ENCODE assay signal across 8 mouse cellular contexts in the genomic region with DNA sequence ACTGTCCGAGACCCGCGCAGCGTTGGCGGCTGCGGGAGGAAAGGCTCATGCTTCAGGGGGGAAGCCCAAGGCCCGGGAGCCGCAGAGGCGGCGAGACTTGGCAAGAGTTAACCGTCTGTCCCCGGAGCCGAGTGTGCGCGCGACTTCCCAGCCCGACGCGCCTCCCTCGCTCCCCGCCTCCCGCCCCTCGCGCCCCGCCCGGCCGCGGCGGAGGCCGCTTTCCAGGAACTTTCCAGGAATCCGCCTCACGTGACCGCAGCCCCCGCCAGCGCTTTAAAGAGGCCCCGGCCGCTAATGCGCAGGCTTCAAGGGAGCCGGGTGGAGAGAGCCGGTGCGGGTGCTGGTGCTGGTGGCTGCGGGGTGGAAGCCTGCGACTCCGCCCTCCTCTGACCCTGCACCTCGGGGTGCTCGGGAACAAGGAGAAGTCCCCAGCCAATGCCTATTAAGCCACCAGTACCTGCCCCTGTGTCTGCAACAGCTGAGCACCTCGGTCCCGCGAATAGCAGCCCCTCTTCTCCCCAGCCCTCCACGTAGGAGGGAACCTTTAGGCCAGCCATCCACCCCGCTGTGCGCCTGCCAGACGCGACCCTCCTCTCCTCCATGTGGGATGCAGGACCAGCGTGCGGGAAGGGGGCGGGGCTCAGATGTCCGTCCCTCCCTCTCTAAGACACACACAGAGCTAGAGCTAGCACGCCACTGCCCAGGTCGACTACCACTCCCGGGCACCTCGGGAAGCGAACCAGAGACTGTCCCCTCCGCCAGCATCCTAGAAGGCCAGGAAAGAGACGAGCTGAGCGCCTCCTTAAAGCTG. TPM values are rescaled to one million over a fixed set of nuclear protein-coding genes. Genes with fewer than 3 reads are reported as not detected.
DNase-seq lines count a peak whose midpoint lies in the region; ATAC-seq and TF ChIP-seq lines count a peak whose summit lies in the region.

TSS of gene Socs2 (minus strand) at position 496 of the 811 bp plus-strand sequence.

- H3K4me2 ChIP-seq in lung, embryonic 14.5 days: peak within 1 kb of the TSS; percentile 96

- H3K4me3 ChIP-seq in lung, embryonic 14.5 days (ENCODE audit: low read depth, low read length): peak within 1 kb of the TSS; percentile 74
- H3K4me3 ChIP-seq in thymus, adult 2 months (ENCODE audit: control insufficient read depth, insufficient read depth, low read length): peak within 1 kb of the TSS; percentile 48

- TF ChIP-seq CTCF in lung, embryonic 14.5 days (IDR thresholded peaks at IDR 0.05; ENCODE audit: low read depth): no peak
- no peak for TF ChIP-seq CTCF in thymus, adult 2 months (IDR thresholded peaks at IDR 0.05; ENCODE audit: borderline replicate concordance, control insufficient read depth, extremely low read depth, insufficient read depth, low read length, poor library complexity)

- peak; percentile 81 for DNase-seq in MEL-GATA-1-ER (ENCODE audit: extremely low read depth, low read depth)
- DNase-seq in cerebellum, adult 18-20 months: peak; percentile 67 to 73
- DNase-seq in forelimb bud, embryonic 11.5 days (ENCODE audit: low read depth, low spot score): peak; percentile 92
- DNase-seq in heart, postnatal 4 days: peak; percentile 97
- DNase-seq in layer of hippocampus, adult 8-10 months (ENCODE audit: low spot score in 2 of 2): peak; percentile 64 to 81
- DNase-seq in lung, embryonic 14.5 days: peak; percentile 98
- peak; percentile 95 for DNase-seq in ovary, adult 18-20 months (ENCODE audit: low spot score)
- peak; percentile 42 for DNase-seq in thymus, adult 2 months

- H3K27ac ChIP-seq in lung, embryonic 14.5 days (ENCODE audit: low read depth): peak within 1 kb of the TSS; percentile 93
- H3K27ac ChIP-seq in thymus, adult 2 months (ENCODE audit: control insufficient read depth, insufficient read depth, low read length): no peak within 1 kb of the TSS

- H3K4me1 ChIP-seq in lung, embryonic 14.5 days (ENCODE audit: insufficient read depth): no peaks in the 10 kb centered on the region
- peaks cover 28% of the 10 kb centered on the region for H3K4me1 ChIP-seq in thymus, adult 2 months (replicated peaks; ENCODE audit: control insufficient read depth, insufficient read depth, low read length)

- peak within 1 kb of the TSS; percentile 85 for H3K9ac ChIP-seq in lung, embryonic 14.5 days

- peaks cover 4% of the 10 kb centered on the region for H3K36me3 ChIP-seq in lung, embryonic 14.5 days (ENCODE audit: insufficient read depth)
- H3K36me3 ChIP-seq in thymus, adult 2 months (ENCODE audit: control insufficient read depth, insufficient read depth, low read length): no peaks in the 10 kb centered on the region

- H3K27me3 ChIP-seq in lung, embryonic 14.5 days (ENCODE audit: insufficient read depth, low read length): no peaks in the 10 kb centered on the region
- H3K27me3 ChIP-seq in thymus, adult 2 months (ENCODE audit: control insufficient read depth, insufficient read depth, low read length): peaks cover 23% of the 10 kb centered on the region

- under 1% methylated on average over 62 of the region's 66 CpGs for WGBS in lung, embryonic 14.5 days
- under 1% methylated on average over 66 of the region's 66 CpGs for WGBS in thymus, adult 2 months

- no peak for TF ChIP-seq POLR2A in thymus, adult 2 months (IDR thresholded peaks at IDR 0.05; ENCODE audit: control insufficient read depth, extremely low read depth, insufficient read depth, low read length, poor library complexity)

- peak; percentile 84 for ATAC-seq in lung, embryonic 14.5 days (ENCODE audit: insufficient read depth)

- H3K9me3 ChIP-seq in lung, embryonic 14.5 days (ENCODE audit: low read depth, low read length): no peaks in the 10 kb centered on the region

RNA-seq across cellular contexts. Expression of gene Socs2, which starts in this region (rescaled TPM):
- total RNA-seq in heart, postnatal 4 days (2021): 100 to 1,000 TPM; 114 to 125 TPM
- 10 to 100 TPM; 32.4 to 40.8 (median 38.9) TPM for total RNA-seq in layer of hippocampus, adult 8-10 months (2022)
- 124 and 129 TPM in 2 replicates for polyA plus RNA-seq in lung, embryonic 14.5 days (2014; fragmentation: Nextera tagmentation; extraction: Ambion mirVana)
- polyA plus RNA-seq in thymus, adult 2 months (2012; rRNA removed): 18.4 and 19.4 TPM in 2 replicates

Comparison
In these comparisons a context has a peak if more than half of its experiments do, and no peak if none do; other contexts are left out.
1. DNase-seq: peak in every context shown above with its lines; median percentile 98 in lung, embryonic 14.5 days; 97 in heart, postnatal 4 days; 95 in ovary, adult 18-20 months; 92 in forelimb bud, embryonic 11.5 days; 81 in MEL-GATA-1-ER; 72 in layer of hippocampus, adult 8-10 months; 70 in cerebellum, adult 18-20 months; 42 in thymus, adult 2 months.